Mouse (Mus musculus) erythroid progenitor cell, adult 5-6 weeks (primary cell): ENCODE results near the gene Pcnt. TPM values are rescaled to one million over a fixed set of nuclear protein-coding genes. Genes with fewer than 3 reads are reported as not detected.
A peak's percentile ranks its signal among the peaks of the same experiment; 100 is the strongest.

Experiments
- ATAC-seq: replicated peaks from 2 replicates; pipeline ENCODE4 v1.8.0; 2016; ENCODE audit warnings: moderate number of reproducible peaks, mild to moderate bottlenecking, moderate TSS enrichment, inconsistent platforms; ENCODE audit not compliant: poor library complexity, low FRiP score, severe bottlenecking
- total RNA-seq, 2 experiments: library from RNA; stranded (forward) in 1 of 2; stranded (reverse) in 1 of 2; fragments of 150-400 nt in 1 of 2; fragments of 186-747, 209-891 nt in 1 of 2; gene quantifications; 2 replicates each; pipeline versions ENCODE4 v1.2.3 to v1.2.4; 2015 to 2017; ENCODE audit warnings: low replicate concordance in 2 of 2

Gene Pcnt
- total RNA-seq (2015; ENCODE audit: low replicate concordance): 61.6 and 82.9 TPM in 2 replicates
- total RNA-seq (2017; ENCODE audit: low replicate concordance): 99.8 and 127 TPM in 2 replicates

DNA sequence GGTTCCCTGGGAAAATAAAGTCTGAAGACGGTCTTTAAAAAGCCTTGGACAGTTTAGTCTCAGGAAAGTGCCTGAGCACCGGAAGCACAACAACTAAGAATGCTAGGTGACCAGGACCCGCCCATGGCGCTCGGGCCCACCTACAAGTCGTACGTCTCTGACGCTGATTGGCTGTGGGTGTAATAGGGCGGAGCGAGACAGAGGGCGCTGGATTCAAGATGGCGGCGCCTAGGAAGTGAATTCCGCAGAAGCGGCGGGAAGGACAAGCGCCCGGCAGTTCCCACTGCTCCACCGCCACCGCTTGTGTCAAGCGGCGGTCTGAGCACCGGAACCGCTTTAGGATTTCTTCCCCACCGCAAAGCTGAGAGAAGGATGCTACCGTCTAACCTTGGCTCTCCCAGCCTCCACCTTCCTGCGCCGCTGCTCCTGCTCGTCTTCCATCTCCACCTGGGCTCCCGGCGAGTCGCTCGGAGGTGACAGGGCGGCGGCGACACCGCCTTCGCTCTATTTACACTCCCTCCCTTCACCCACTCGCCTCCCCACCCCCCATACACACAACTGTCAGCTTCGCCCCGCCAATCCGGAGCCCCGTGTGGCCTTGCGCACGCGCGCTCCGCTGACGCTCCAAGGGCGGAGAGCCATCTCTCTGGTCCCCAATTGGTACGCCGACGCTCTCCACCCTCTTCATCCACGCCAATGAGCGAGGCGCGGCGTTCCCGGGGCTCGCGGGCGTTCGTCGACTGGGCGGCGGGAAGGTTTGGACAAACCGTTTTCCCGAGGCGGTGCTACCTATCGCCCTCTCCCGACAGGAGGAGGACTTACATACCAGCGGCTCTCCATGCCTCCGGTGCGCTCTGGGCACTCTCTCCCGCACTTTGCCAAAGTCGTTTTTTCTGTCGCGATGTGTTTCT is at the start of gene Pcnt:
Gene Pcnt (minus strand): TSS at position 609 of the 911 bp plus-strand sequence.
- peak; percentile 92 for ATAC-seq

- ATAC-seq: no peak
Observed at GRCm38 (mm10) chr10:76489205-76489604, 46.6 kb upstream of the Pcnt start.

GRCm38 (mm10) chr10:76488265-76488664 is 45.7 kb upstream of the Pcnt start:
- ATAC-seq: no peak

- no peak for ATAC-seq
Observed at GRCm38 (mm10) chr10:76486302-76486701, 43.7 kb upstream of the Pcnt start.

DNA sequence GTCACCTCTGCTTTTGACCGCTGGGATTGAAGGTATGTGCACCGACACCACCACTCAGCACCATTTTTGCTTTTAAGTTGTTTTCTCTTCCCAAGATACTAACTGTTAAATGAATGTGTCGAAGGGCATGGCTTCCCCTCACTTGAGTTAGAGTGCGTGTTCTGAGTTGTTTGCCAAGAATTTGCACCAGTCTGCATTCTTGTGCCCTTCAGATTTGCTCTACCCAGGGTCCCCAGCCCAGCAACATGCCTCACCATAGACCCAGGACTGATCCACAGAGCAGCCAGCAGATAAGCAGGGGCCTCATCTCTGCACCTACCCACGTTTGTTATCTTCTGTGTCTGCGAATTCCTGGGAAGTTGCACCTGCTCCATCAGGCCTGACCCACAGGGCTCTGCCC is 38.9 kb upstream of the Pcnt start:
- no peak for ATAC-seq

DNA sequence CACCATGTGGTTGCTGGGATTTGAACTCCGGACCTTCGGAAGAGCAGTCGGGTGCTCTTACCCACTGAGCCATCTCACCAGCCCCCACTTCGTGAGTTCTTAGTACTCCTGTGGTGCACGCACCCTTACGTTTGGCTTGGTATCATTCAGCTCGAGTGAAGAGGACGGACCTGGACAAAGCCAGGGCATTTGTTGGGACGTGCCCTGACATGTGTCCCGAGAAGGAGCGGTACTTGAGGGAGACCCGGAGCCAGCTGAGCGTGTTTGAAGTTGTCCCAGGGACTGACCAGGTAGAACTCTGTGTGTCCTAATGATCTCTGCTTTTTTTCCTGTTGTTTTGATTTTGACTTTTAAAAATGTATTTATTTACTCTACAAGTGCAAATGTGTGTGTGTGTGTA is 38.3 kb upstream of the Pcnt start:
- no peak for ATAC-seq

- no peak for ATAC-seq
Observed at GRCm38 (mm10) chr10:76473759-76474158, 31.2 kb upstream of the Pcnt start.

GRCm38 (mm10) chr10:76468203-76469162 is 25.9 kb upstream of the Pcnt start, which contains the start of the genes Mcm3ap and Ybey:
Gene Mcm3ap (plus strand): TSS chr10:76468927.
Gene Ybey (minus strand): TSS chr10:76469114.
- ATAC-seq: peak; percentile 99

GRCm38 (mm10) chr10:76462721-76463120 is 20.1 kb upstream of the Pcnt start:
- no peak for ATAC-seq

DNA sequence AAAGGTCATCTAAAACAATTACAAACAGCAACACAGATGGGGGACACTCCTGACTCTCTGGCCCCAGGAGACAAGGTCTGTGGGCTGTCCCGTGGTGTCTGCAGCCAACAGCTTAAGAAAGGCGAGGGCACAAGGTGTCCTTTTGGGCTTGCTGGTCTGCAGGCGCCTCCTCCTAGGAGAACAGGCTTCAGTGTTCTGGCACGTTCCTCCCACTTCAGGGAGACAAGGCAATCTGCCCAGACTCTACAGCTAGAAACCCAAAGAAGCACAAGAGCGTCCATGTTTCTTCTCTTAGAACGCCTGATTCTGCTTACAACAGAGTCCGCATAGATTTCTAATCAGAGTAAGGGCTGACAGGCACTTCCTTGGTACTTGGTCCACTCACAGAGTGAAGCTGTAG is 19.7 kb upstream of the Pcnt start:
- no peak for ATAC-seq

GRCm38 (mm10) chr10:76461255-76461654 is 18.7 kb upstream of the Pcnt start:
- no peak for ATAC-seq

GRCm38 (mm10) chr10:76455289-76455688 is 12.7 kb upstream of the Pcnt start:
- 0 out of 2 replicates have a peak, but pooled peaks have one; percentile 58 for ATAC-seq

- ATAC-seq: no peak
Observed at GRCm38 (mm10) chr10:76448851-76449250, 6.3 kb upstream of the Pcnt start, which contains the start of gene 2610028H24Rik. Gene 2610028H24Rik (plus strand): TSS chr10:76449081.

DNA sequence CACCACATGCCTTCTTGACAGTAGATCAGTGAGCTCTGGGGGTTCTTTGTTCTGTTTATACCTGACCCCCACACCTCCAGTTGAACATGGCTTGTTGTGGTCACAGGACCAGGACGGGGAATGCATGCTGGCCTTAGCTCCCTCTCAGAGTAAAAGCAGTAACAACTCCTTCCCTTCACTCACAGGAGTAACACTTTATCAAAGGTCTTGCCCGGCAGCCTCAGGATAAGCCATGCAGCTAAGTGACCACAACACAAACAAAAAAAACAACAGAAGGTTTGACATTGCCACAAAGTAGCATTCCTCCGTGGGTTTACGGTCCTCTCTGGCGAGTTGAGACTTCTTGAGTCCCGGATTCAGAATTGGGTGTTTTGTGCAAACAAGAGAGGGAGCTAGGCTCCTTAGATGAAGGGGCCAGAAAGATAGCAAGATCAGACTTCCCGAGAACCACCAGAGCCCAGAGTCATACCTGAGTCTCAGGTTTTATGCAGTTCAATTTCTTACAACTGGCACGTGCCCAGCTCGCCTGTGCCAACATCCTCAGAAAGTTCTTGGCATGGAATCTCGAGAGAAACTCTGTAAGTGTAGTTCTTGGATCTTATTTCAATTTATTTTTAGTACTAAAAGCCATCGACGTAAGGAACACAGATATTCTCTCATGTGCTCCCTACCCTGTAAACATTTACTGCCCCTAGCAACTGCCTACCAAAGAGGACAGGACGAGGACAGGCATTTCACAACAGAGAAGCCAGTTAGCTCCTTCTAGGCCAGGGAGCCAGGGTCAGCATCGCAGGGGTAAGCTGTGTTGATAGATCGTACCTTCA is 5.0 kb upstream of the Pcnt start:
- no peak for ATAC-seq

- ATAC-seq: no peak
Observed at GRCm38 (mm10) chr10:76445996-76446681, 3.6 kb upstream of the Pcnt start.

GRCm38 (mm10) chr10:76440281-76440680 is 2.3 kb downstream of the Pcnt start, which contains the start of gene AC141477.1:
Gene AC141477.1 (minus strand): TSS chr10:76440444.
- no peak for ATAC-seq

DNA sequence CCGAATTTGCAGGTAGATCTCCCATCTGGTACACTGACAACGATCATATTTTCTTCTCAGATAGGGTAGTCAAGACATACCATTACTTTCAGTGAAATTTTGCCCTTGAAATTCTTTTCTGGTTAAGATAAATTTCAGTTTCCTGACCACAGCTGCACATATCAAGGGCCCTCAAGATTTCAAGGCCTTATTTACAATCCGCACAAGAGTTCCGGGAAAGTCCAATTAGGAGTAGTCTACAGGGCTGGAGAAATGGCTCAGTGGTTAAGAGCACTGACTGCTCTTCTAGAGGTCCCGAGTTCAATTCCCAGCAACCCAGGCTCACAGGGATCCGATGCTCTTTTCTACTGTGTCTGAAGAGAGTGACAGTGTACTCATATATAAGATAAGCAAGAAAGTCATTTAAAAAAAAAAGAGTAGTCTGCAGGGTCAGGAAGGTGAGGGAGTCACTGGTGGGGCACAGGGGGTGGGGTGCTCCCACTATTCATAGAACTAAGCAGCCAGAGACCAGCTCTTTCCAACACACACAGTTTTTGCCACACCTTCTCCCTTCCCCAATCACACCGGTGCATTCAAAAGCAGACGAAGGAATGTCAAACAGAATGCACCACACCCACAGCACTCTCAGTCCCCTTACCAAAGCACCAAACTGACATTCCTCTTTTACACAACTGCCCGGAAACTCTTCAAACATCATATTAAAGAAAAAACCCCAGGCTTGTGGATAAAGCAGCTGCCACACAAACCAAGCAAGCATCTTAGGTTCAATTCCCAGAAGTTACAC is 3.3 kb downstream of the Pcnt start:
- no peak for ATAC-seq

GRCm38 (mm10) chr10:76433925-76434324 is 8.7 kb downstream of the Pcnt start:
- ATAC-seq: no peak
